Mouse (Mus musculus): Measurements from ENCODE around the gene C2cd2.

DNA sequence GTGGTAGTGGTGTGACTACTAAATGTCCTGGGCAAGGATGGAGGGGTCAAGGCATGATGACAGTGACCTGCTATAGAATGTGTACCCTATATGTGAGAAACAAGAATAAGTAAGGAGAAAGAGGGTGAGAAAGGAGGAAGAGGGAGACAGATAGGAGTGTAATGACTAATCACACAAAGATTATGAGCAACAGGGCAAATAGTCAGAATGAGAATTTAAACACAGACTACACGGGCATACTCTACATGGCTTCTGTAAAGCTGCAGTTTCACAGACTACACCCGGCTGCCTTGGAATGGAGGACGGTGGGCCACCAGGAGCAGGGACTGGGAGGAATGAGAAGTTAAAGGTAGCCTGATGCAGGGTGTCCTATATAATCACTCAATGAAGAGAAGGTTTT is 84.9 kb downstream of the C2cd2 start:
- TF ChIP-seq CTCF (IDR thresholded peaks at IDR 0.05; ENCODE audit: control insufficient read depth, insufficient read depth, insufficient replicate concordance, low read depth, low read length) (no peak), POLR2A (IDR thresholded peaks at IDR 0.05; ENCODE audit: control insufficient read depth, low read depth, low read length) (no peak)
